Mouse (Mus musculus) gastrocnemius, postnatal 10 days (tissue): ENCODE measurements around the gene Hoxb7. TPM values are rescaled to one million over a fixed set of nuclear protein-coding genes. Genes with fewer than 3 reads are reported as not detected.
A peak's percentile ranks its signal among the peaks of the same experiment; 100 is the strongest.

Experiments
- DNase-seq: peaks from one replicate; pipeline ENCODE4 v3.0.0; 2021; ENCODE audit warnings: mixed read lengths
- total RNA-seq, 2 experiments: library from RNA; stranded (reverse); gene quantifications; 2 replicates each; pipeline ENCODE4 v1.2.3; 2021

Hoxb7 gene
- total RNA-seq, 2 experiments from 2014 or later, result 1.6 to 1.9 TPM

- no peak for DNase-seq
Measured at GRCm38 (mm10) chr11:96284774-96285734, 1.4 kb upstream of the Hoxb7 start.

GRCm38 (mm10) chr11:96286739-96287385 lies 439 bp downstream of the Hoxb7 start:
- no peak for DNase-seq

GRCm38 (mm10) chr11:96287411-96287810 lies 988 bp downstream of the Hoxb7 start:
- no peak for DNase-seq

GRCm38 (mm10) chr11:96288455-96289221 lies 2.2 kb downstream of the Hoxb7 start:
- no peak for DNase-seq

GRCm38 (mm10) chr11:96289293-96289692 lies 2.9 kb downstream of the Hoxb7 start:
- no peak for DNase-seq

GRCm38 (mm10) chr11:96289837-96290236 lies 3.4 kb downstream of the Hoxb7 start:
- no peak for DNase-seq

- no peak for DNase-seq
Measured at GRCm38 (mm10) chr11:96290705-96291355, 4.4 kb downstream of the Hoxb7 start.

GRCm38 (mm10) chr11:96291681-96292564 lies 5.5 kb downstream of the Hoxb7 start, which contains the start of gene Hoxb6:
Hoxb6 (plus strand) TSS chr11:96292476.
- DNase-seq, result no peak

- DNase-seq, result no peak
Measured at GRCm38 (mm10) chr11:96292565-96293301, 6.3 kb downstream of the Hoxb7 start.

- no peak for DNase-seq
Measured at GRCm38 (mm10) chr11:96293302-96293921, 7.0 kb downstream of the Hoxb7 start.

GRCm38 (mm10) chr11:96294245-96295091 lies 8.0 kb downstream of the Hoxb7 start:
- DNase-seq, result peak; percentile 72

- no peak for DNase-seq
Measured at GRCm38 (mm10) chr11:96295092-96295835, 8.8 kb downstream of the Hoxb7 start.

- no peak for DNase-seq
Measured at GRCm38 (mm10) chr11:96296997-96297396, 10.6 kb downstream of the Hoxb7 start.

- no peak for DNase-seq
Measured at GRCm38 (mm10) chr11:96297428-96297827, 11.0 kb downstream of the Hoxb7 start.

GRCm38 (mm10) chr11:96297968-96298635 lies 11.7 kb downstream of the Hoxb7 start:
- DNase-seq, result no peak

- peak; percentile 35 for DNase-seq
Measured at GRCm38 (mm10) chr11:96298895-96299667, 12.7 kb downstream of the Hoxb7 start.

- no peak for DNase-seq
Measured at GRCm38 (mm10) chr11:96299781-96300180, 13.4 kb downstream of the Hoxb7 start.
